Mouse (Mus musculus) thymus, adult 2 months (tissue): ENCODE results near the gene Gpc6.

Source experiments
- CTCF ChIP-seq: fragments of 200-500 bp; IDR thresholded peaks from 2 replicates; pipeline ENCODE4 v1.5.1; 2012; ENCODE audit warnings: mild to moderate bottlenecking, control low read depth, low read length, moderate library complexity, borderline replicate concordance; ENCODE audit not compliant: control insufficient read depth, poor library complexity, insufficient read depth; ENCODE audit errors: extremely low read depth
- POLR2A ChIP-seq: fragments of 200-500 bp; IDR thresholded peaks from 2 replicates; pipeline ENCODE4 v1.6.1; 2012; ENCODE audit warnings: mild to moderate bottlenecking, low read length, control low read depth, moderate library complexity; ENCODE audit not compliant: control insufficient read depth, poor library complexity, insufficient read depth; ENCODE audit errors: extremely low read depth

DNA sequence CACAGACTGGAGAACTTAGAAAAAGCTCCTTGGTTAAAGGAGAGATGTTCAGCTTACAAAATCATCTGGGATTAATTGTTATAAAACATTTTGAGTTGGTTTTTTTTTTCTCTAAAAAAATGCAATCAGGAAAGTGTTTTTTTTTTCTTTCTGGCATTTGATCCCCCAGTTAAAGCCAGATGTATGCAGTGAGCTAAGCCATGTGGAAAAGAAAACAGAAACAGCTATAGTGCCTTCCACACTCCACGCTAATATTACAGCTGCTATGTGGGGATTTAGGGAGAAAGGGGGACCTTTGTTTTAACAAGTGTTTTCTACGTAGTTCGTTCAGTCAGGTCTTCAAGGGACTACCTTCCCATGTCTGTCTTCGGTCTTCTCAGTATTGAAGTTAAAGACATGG, 368.6 kb downstream of the Gpc6 start:
- TF ChIP-seq CTCF: no peak
- TF ChIP-seq POLR2A: no peak
